Mouse (Mus musculus): ENCODE measurements around the gene Zbtb20. TPM values are rescaled to one million over a fixed set of nuclear protein-coding genes. Genes with fewer than 3 reads are reported as not detected.

The Zbtb20 gene
- total and polyA plus RNA-seq, 3 experiments, result 31.1 to 199 (median 161) TPM

- no peak for TF ChIP-seq POLR2A (IDR thresholded peaks at IDR 0.05; ENCODE audit: insufficient read depth, low read depth, low read length)
- TF ChIP-seq EP300 (IDR thresholded peaks at IDR 0.05; ENCODE audit: insufficient read depth, low read depth, low read length), result no peak
- no peak overlapping the region for H3K9ac ChIP-seq (ENCODE audit: low read depth, low read length)
- H3K27ac ChIP-seq, result no peak overlapping the region
- H3K79me2 ChIP-seq (replicated peaks; ENCODE audit: control insufficient read depth, insufficient read depth, low read length), result peaks cover 4% of the 10 kb centered on the region
- peaks cover 6% of the 10 kb centered on the region; the same call in 1 of the 2 replicates for H3K36me3 ChIP-seq (ENCODE audit: control insufficient read depth, insufficient read depth, low read length)
- H3K27me3 ChIP-seq (ENCODE audit: control insufficient read depth, insufficient read depth, low read length), result no peaks in the 10 kb centered on the region
- intact Hi-C loops (cut with DNase I), result no loop called here
- H3K4me3 ChIP-seq, result no peak overlapping the region
- 69% methylated on average over 1 of the region's 1 CpGs for WGBS
- H3K4me1 ChIP-seq (ENCODE audit: control insufficient read depth, insufficient read depth, low read length), result peaks cover 3% of the 10 kb centered on the region; the same call in 1 of the 2 replicates
- DNase-seq, result no peak
Observed at GRCm38 (mm10) chr16:43566511-43566910, 690.8 kb downstream of the Zbtb20 start.

DNA sequence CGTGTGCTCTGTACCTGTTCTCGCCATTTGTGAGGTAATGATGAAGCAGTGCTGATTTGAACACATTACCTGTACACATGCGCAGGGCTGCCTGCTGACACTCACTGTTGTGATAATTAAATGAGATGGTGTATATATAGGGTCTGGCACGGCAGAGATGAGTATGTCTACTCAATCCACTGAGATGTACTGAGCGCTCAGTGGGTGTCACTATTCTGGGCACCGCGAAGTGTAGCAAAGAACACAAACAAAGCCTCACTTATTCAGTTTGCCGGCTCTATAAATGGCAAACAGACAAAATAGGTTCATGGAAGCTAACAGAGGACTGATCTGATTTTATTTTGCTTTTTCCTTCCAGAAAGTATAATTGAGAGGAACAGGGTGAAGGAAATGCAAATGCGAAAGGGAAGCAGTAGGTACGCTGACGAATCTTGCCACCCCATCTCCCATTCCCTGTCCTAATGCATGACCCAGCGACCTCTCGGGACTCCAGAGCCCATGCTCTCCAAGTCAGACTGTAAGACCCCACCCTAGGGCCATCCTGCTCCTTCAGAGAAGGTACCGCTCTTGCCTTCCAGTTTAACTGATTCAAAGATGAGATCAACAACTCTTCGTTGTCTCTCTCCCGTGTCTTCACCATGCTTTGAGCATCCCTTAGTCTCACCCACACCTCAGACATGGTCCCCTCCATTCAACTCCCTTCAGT lies 695.8 kb downstream of the Zbtb20 start:
- no peak overlapping the region for H3K4me3 ChIP-seq
- no peak for TF ChIP-seq POLR2A (IDR thresholded peaks at IDR 0.05; ENCODE audit: insufficient read depth, low read depth, low read length)
- TF ChIP-seq CTCF (IDR thresholded peaks at IDR 0.05), result no peak
- no peak for TF ChIP-seq EP300 (IDR thresholded peaks at IDR 0.05; ENCODE audit: insufficient read depth, low read depth, low read length)
- no peak overlapping the region for H3K9ac ChIP-seq (ENCODE audit: low read depth, low read length)
- H3K27ac ChIP-seq, result peak overlapping the region; percentile 90
- no peaks in the 10 kb centered on the region for H3K27me3 ChIP-seq (ENCODE audit: control insufficient read depth, insufficient read depth, low read length)
- peaks cover 26% of the 10 kb centered on the region for H3K4me1 ChIP-seq (ENCODE audit: control insufficient read depth, insufficient read depth, low read length)
- DNase-seq, result no peak
- H3K79me2 ChIP-seq (replicated peaks; ENCODE audit: control insufficient read depth, insufficient read depth, low read length), result no peaks in the 10 kb centered on the region; the same call in 1 of the 2 replicates
- intact Hi-C loops (cut with DNase I), result loop anchor here (2.0 to 10.0 kb wide), 4 partner anchors 31 to 174 kb away; no protein-coding TSS in a partner anchor
- WGBS, result 86% methylated on average over 16 of the region's 16 CpGs
- H3K36me3 ChIP-seq (ENCODE audit: control insufficient read depth, insufficient read depth, low read length), result peaks cover 14% of the 10 kb centered on the region

DNA sequence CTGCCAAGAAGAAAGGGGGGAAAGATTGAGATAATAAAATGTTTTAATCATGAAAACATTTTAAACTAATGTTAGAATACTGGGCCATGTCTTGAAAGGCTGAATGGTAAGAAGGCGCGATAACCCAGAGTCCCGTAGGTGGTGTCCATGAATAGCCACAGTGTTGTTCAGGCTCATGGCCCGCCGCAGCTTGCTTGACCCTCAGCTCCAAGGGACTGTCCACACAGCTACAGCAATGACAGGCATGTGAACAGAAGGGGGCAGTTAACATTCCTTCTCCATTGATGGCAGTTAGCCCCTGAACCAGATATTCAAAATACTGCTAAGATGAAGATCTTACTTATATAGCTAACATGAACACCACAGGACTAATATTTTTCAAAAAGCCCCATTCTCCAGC lies 696.5 kb downstream of the Zbtb20 start:
- intact Hi-C loops (cut with DNase I), result loop anchor here (5.0 to 10.0 kb wide), 3 partner anchors 67 to 175 kb away; no protein-coding TSS in a partner anchor
- Histone ChIP-seq H3K9ac (ENCODE audit: low read depth, low read length) (no peak overlapping the region), H3K4me3 (no peak overlapping the region), H3K79me2 (replicated peaks; ENCODE audit: control insufficient read depth, insufficient read depth, low read length) (no peaks in the 10 kb centered on the region), H3K27ac (peak overlapping the region; percentile 90), H3K4me1 (ENCODE audit: control insufficient read depth, insufficient read depth, low read length) (peaks cover 29% of the 10 kb centered on the region), H3K36me3 (ENCODE audit: control insufficient read depth, insufficient read depth, low read length) (peaks cover 19% of the 10 kb centered on the region), H3K27me3 (ENCODE audit: control insufficient read depth, insufficient read depth, low read length) (no peaks in the 10 kb centered on the region)
- DNase-seq, result no peak
- TF ChIP-seq POLR2A (IDR thresholded peaks at IDR 0.05; ENCODE audit: insufficient read depth, low read depth, low read length) (no peak), CTCF (IDR thresholded peaks at IDR 0.05) (0 out of 2 replicates have a peak, but pooled peaks have one; percentile 6)
- WGBS, result 49% methylated on average over 5 of the region's 5 CpGs

DNA sequence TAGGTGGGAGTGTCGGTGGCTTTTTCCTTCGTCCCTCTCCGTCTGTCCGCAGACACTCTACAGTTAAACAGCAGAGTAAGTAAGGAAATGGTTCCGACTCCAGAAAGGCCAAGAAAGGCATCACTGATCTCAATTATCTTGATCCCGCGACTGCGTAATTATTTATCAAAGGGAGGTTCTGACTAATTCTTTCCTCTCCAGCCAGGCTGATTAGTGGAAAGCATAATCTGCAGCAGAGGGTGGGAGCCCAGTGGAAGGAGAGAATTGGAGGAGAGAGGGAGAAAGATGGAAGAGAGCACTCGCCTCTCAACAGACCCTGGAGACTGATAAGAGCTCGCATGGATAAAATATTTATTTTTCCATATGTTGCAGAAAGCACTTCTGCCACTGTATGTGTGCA lies 697.1 kb downstream of the Zbtb20 start:
- Histone ChIP-seq H3K27me3 (ENCODE audit: control insufficient read depth, insufficient read depth, low read length) (no peaks in the 10 kb centered on the region), H3K9ac (ENCODE audit: low read depth, low read length) (peak overlapping the region; percentile 4; the same call in 1 of the 2 replicates), H3K36me3 (ENCODE audit: control insufficient read depth, insufficient read depth, low read length) (peaks cover 23% of the 10 kb centered on the region), H3K79me2 (replicated peaks; ENCODE audit: control insufficient read depth, insufficient read depth, low read length) (no peaks in the 10 kb centered on the region), H3K4me3 (no peak overlapping the region), H3K27ac (peak overlapping the region; percentile 90), H3K4me1 (ENCODE audit: control insufficient read depth, insufficient read depth, low read length) (peaks cover 31% of the 10 kb centered on the region)
- WGBS, result 34% methylated on average over 10 of the region's 10 CpGs
- intact Hi-C loops (cut with DNase I), result loop anchor here (5.0 to 10.0 kb wide), 3 partner anchors 68 to 175 kb away; no protein-coding TSS in a partner anchor
- DNase-seq, result no peak
- no peak for TF ChIP-seq POLR2A (IDR thresholded peaks at IDR 0.05; ENCODE audit: insufficient read depth, low read depth, low read length)
- TF ChIP-seq CTCF (IDR thresholded peaks at IDR 0.05), result no peak
- TF ChIP-seq EP300 (IDR thresholded peaks at IDR 0.05; ENCODE audit: insufficient read depth, low read depth, low read length), result no peak

- intact Hi-C loops (cut with DNase I), result loop anchor here (5.0 to 10.0 kb wide), 3 partner anchors 69 to 176 kb away; no protein-coding TSS in a partner anchor
- Histone ChIP-seq H3K27me3 (ENCODE audit: control insufficient read depth, insufficient read depth, low read length) (no peaks in the 10 kb centered on the region), H3K4me3 (no peak overlapping the region), H3K4me1 (ENCODE audit: control insufficient read depth, insufficient read depth, low read length) (peaks cover 34% of the 10 kb centered on the region), H3K27ac (peak overlapping the region; percentile 90), H3K9ac (ENCODE audit: low read depth, low read length) (peak overlapping the region; percentile 4), H3K79me2 (replicated peaks; ENCODE audit: control insufficient read depth, insufficient read depth, low read length) (no peaks in the 10 kb centered on the region), H3K36me3 (ENCODE audit: control insufficient read depth, insufficient read depth, low read length) (peaks cover 29% of the 10 kb centered on the region)
- no peak for TF ChIP-seq CTCF (IDR thresholded peaks at IDR 0.05)
- 0 out of 2 replicates have a peak, but pooled peaks have one; percentile 15 for TF ChIP-seq POLR2A (IDR thresholded peaks at IDR 0.05; ENCODE audit: insufficient read depth, low read depth, low read length)
- no peak for TF ChIP-seq EP300 (IDR thresholded peaks at IDR 0.05; ENCODE audit: insufficient read depth, low read depth, low read length)
- WGBS, result 25% methylated on average over 14 of the region's 14 CpGs
- peak; percentile 49 to 54 for DNase-seq
Observed at GRCm38 (mm10) chr16:43573181-43573833, 697.6 kb downstream of the Zbtb20 start.

Data from heart, adult 2 months (tissue).